Mouse (Mus musculus) hindbrain, embryonic 15.5 days (tissue): ENCODE data around the gene Tmem213. TPM values are rescaled to one million over a fixed set of nuclear protein-coding genes. Genes with fewer than 3 reads are reported as not detected.

Source experiments
- ATAC-seq: fragments of 200-750 bp; cut with Nextera tagmentation; 2 replicates; pipeline ENCODE4 v1.8.0; 2017; ENCODE audit warnings: low read depth, moderate number of reproducible peaks, moderate TSS enrichment; ENCODE audit not compliant: low FRiP score
- H3K27ac ChIP-seq: fragments of 300-500 bp; sonication (generic); replicated peaks from 2 replicates; pipeline ENCODE4 v1.5.1; 2015; ENCODE audit warnings: mild to moderate bottlenecking, inconsistent platforms
- H3K27me3 ChIP-seq: fragments of 300-500 bp; sonication (generic); 2 replicates; pipeline ENCODE4 v1.6.1; 2015; ENCODE audit warnings: control low read depth, inconsistent platforms
- H3K36me3 ChIP-seq: fragments of 300-500 bp; sonication (generic); 2 replicates; pipeline ENCODE4 v1.6.1; 2015; ENCODE audit warnings: control low read depth, inconsistent platforms
- H3K4me1 ChIP-seq: fragments of 300-500 bp; sonication (generic); replicated peaks from 2 replicates; pipeline ENCODE4 v1.6.1; 2015; ENCODE audit warnings: control low read depth, inconsistent platforms
- H3K4me2 ChIP-seq: fragments of 300-500 bp; sonication (generic); 2 replicates; pipeline ENCODE4 v1.6.1; 2015; ENCODE audit warnings: moderate library complexity, mild to moderate bottlenecking, inconsistent platforms
- H3K4me3 ChIP-seq: fragments of 300-500 bp; sonication (generic); 2 replicates; pipeline ENCODE4 v1.5.1; 2015; ENCODE audit warnings: mild to moderate bottlenecking, inconsistent platforms
- H3K9ac ChIP-seq: fragments of 300-500 bp; sonication (generic); 2 replicates; pipeline ENCODE4 v1.6.1; 2015; ENCODE audit warnings: inconsistent platforms
- H3K9me3 ChIP-seq: fragments of 300-500 bp; sonication (generic); 2 replicates; pipeline ENCODE4 v1.6.1; 2016; ENCODE audit warnings: control low read depth, inconsistent platforms
- WGBS: fragments of 180-500 bp; shearing (Covaris S2); methylation state at CpG from one replicate; pipeline ENCODE4 v1.1.7; 2015; 5-methylcytosine and 5-hydroxymethylcytosine counted together
- polyA plus RNA-seq: library from polyadenylated mRNA; unstranded; fragments of >200 nt; fragmentation: Nextera tagmentation; extraction: Ambion mirVana; gene quantifications from 2 replicates; pipeline ENCODE4 v1.2.1, GENCODE M21; 2015

Tmem213 gene
- polyA plus RNA-seq, 1 experiment from 2014 or later = not detected

DNA sequence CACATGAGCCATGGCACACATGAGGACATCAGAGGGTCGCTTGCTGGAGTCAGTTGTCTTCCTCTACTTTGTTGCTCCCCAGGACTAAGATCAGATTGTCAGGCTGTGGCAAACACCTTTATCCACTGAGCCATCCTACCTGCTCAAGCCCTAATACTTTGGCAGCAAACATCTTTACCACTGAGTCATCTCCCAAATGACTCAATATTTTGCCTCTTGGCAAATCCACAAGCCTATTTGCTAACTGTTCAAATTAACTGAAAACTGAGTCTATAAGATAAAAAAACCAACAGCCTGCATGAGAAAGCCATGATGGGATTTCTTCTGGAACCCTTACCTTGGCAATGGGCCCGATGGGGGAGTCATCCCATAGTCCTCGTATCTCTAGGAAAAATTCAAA, 30.0 kb downstream of the Tmem213 start:
- peaks cover 48% of the 10 kb centered on the region for H3K36me3 ChIP-seq

DNA sequence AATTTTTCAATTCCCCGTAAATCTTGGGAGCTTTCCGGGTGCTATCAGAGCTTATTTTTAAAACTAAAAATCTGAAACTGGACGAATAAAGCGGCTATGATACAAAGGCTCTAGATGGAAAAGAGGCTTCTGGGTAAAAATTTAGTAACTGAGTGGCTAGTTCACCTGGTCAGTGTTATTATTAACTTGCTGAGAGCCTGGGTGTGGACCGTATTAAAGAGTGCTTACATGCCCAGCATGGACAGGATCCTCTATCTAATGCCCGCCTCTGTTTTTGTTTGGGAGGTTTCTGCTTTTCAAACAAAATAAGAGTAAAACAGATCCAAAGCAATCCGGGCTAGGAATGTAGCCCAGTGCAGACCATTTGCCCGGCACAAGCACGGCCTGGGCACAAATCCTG, 31.3 kb downstream of the Tmem213 start:
- H3K36me3 ChIP-seq = peaks cover 42% of the 10 kb centered on the region
- no peak overlapping the region for H3K4me3 ChIP-seq
- no peak overlapping the region for H3K4me2 ChIP-seq
- no peak overlapping the region for H3K9ac ChIP-seq
- no peaks in the 10 kb centered on the region for H3K27me3 ChIP-seq
- no peaks in the 10 kb centered on the region for H3K9me3 ChIP-seq
- 94% methylated on average over 9 of the region's 9 CpGs for WGBS
- no peak overlapping the region for H3K27ac ChIP-seq
- no peaks in the 10 kb centered on the region for H3K4me1 ChIP-seq
- ATAC-seq = no peak

More for the DNA sequence above, 30.0 kb downstream of the Tmem213 start:
- H3K4me2 ChIP-seq = no peak overlapping the region
- ATAC-seq = no peak
- H3K4me3 ChIP-seq = no peak overlapping the region
- H3K27me3 ChIP-seq = no peaks in the 10 kb centered on the region
- no peak overlapping the region for H3K9ac ChIP-seq
- 92% methylated on average over 3 of the region's 3 CpGs for WGBS
- H3K4me1 ChIP-seq = no peaks in the 10 kb centered on the region
- no peaks in the 10 kb centered on the region for H3K9me3 ChIP-seq
- H3K27ac ChIP-seq = no peak overlapping the region

DNA sequence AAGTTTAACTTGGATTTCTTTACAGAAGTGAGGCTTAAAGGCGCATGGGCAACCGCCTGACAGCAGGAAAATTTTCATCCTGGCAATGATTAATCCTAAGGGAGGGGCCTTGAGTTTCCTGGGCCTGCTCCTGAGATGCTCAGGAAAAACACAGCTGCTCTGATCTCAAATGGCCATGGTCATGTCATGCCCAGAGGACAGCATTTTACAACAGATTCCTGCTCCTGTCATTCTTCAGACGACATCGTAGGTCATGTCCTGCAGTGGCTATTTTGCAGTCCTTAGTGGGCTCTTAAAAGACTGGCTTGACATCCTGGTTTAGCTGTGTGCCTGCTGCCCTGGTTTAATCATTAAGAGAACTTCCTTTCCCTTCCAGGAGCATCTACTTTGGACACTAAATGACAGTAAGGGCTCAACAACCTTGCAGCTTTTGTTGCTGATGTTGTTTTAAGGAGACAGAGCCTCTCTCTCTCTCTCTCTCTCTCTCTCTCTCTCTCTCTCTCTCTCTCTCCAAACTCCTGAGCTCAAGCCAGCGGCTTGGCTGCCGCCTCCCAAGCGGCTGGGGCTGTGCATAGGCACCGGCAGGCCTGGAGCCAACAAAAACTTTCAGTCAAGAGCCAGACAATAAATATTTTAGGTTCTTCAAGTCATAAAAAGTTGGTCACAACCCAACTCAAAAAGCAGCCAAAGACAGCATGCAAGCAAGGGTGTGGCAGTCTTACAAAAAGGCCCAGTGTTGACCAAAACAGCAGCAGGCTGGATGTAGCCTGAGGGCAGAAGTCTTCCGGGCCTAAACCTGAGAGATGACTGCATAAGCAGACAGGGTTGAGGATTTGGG, 35.3 kb downstream of the Tmem213 start:
- Histone ChIP-seq H3K27me3 (no peaks in the 10 kb centered on the region), H3K4me2 (no peak overlapping the region), H3K9me3 (no peaks in the 10 kb centered on the region), H3K4me3 (no peak overlapping the region), H3K9ac (no peak overlapping the region), H3K27ac (no peak overlapping the region), H3K36me3 (peaks cover 44% of the 10 kb centered on the region), H3K4me1 (no peaks in the 10 kb centered on the region)
- no peak for ATAC-seq
- WGBS = 59% methylated on average over 9 of the region's 9 CpGs

DNA sequence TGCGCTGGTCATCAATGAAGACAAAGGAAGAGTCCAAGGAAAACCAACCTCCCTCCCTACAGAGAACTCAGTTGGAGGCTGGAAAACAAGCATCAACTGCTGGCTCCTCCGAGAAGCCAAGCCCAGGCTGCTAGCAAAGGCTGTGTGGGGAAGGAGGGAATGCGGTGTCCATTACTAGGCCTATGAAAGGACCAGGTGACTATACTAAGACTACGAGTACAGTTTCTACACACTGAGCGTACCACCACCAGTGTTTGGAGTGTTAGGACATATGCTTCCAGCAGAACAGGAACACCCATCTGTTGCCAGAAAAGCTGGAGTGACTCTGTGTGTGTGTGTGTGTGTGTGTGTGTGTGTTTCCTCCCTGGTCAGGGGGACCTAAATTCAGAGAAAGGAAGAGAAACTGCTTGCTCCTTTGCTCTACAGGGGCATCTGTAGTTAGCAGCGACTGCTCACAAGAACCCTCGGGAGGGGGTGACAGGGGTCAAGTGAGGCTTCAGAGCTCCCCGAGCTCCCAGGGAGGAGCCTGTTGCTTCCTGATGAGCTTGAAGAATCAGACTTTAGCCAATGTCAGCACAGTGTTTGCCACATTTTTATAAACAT, 36.5 kb downstream of the Tmem213 start:
- ATAC-seq = no peak
- no peaks in the 10 kb centered on the region for H3K9me3 ChIP-seq
- H3K36me3 ChIP-seq = peaks cover 47% of the 10 kb centered on the region
- H3K27ac ChIP-seq = 0 out of 2 replicates have a peak overlapping the region, but pooled peaks have one; percentile 2
- no peaks in the 10 kb centered on the region for H3K27me3 ChIP-seq
- no peak overlapping the region for H3K4me3 ChIP-seq
- 61% methylated on average over 8 of the region's 8 CpGs for WGBS
- H3K9ac ChIP-seq = no peak overlapping the region
- H3K4me1 ChIP-seq = no peaks in the 10 kb centered on the region
- H3K4me2 ChIP-seq = no peak overlapping the region

DNA sequence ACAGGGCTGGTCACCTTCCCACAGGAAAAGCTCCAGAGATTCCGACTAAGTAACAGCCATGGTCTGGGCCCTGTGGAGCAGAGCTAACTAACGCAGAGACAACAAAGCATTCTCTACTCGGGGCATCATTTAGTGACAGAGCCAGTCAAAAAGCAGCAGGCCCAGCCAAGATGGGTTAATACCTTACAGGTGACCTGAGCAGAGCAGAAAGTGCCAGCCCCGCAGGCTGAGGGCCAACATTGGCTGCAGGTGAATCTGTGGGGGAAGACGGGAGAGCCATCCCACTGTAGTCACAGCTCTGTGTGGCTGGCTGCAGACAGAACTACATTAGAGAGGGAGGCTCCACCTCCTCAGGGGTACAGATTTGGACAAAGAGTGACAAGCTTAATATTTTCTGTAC, 38.2 kb downstream of the Tmem213 start:
- 87% methylated on average over 5 of the region's 5 CpGs for WGBS
- Histone ChIP-seq H3K27ac (no peak overlapping the region), H3K4me2 (no peak overlapping the region), H3K27me3 (no peaks in the 10 kb centered on the region), H3K9ac (no peak overlapping the region), H3K4me3 (no peak overlapping the region), H3K9me3 (no peaks in the 10 kb centered on the region), H3K36me3 (peaks cover 43% of the 10 kb centered on the region), H3K4me1 (no peaks in the 10 kb centered on the region)
- no peak for ATAC-seq

DNA sequence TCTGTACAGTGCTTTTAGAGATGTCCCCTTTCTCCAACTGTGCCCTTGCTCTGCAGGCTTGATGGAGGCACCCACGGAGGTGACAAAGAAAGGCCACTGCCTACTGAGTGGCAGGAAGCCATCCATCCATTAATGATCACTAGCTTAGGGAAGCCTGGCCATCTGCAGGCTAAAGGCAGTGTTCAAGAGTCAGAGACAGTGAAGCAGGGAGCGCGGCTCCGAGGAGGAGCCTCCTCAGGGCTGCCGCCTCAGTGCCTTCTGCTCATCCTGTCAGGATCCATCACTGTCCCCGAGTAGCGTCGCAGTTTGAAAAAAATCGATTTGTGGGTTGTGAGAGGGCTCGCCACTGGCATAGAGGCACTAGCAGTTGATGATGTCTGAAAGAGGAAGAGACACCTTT, 39.6 kb downstream of the Tmem213 start:
- Histone ChIP-seq H3K4me3 (no peak overlapping the region), H3K36me3 (peaks cover 36% of the 10 kb centered on the region), H3K4me2 (no peak overlapping the region), H3K4me1 (no peaks in the 10 kb centered on the region), H3K9me3 (no peaks in the 10 kb centered on the region), H3K9ac (no peak overlapping the region), H3K27ac (no peak overlapping the region), H3K27me3 (no peaks in the 10 kb centered on the region)
- no peak for ATAC-seq
- 83% methylated on average over 10 of the region's 10 CpGs for WGBS

DNA sequence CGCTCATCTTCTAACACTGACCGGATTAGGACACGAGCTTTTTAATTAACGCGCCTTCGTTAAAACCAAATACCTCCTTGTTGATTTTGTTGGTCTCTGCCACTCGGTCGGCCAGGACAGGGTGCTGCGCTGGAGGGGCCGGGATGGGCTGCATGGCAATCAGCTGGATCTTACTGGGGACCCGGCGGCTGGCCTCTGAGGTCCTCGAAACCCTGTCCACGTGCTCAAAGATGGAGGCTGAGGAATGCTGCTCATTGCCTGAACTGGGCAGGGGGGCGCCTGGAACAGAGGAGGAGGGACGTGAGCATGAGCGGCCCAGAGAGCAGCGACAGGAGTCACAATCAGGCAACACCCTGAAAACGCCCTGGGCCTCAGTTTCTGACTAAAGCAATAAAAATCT, 40.4 kb downstream of the Tmem213 start:
- no peaks in the 10 kb centered on the region for H3K27me3 ChIP-seq
- H3K9ac ChIP-seq = no peak overlapping the region
- H3K4me3 ChIP-seq = no peak overlapping the region
- H3K4me1 ChIP-seq = no peaks in the 10 kb centered on the region
- H3K4me2 ChIP-seq = no peak overlapping the region
- H3K27ac ChIP-seq = no peak overlapping the region
- 89% methylated on average over 19 of the region's 19 CpGs for WGBS
- H3K9me3 ChIP-seq = no peaks in the 10 kb centered on the region
- H3K36me3 ChIP-seq = peaks cover 40% of the 10 kb centered on the region
- ATAC-seq = no peak

DNA sequence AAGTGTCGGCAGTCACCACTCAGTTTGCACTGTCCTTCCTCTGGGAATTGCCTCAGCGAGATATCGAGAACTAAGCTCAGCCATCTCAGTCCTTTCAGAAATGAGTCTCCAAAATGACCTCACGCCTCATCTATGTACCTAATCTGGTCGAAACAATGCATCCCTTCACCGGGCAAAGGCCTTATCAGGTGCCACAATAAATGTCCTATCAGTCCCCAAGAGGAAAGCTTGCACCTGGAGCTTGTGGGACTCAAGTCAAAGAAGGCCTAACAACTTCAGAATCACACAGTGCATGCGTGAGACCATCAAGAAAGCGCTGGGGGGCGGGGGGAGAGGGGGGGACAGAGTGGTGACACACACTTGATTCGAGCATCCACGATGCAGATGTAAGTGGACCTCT, 43.2 kb downstream of the Tmem213 start:
- no peaks in the 10 kb centered on the region for H3K4me1 ChIP-seq
- no peak overlapping the region for H3K9ac ChIP-seq
- no peak overlapping the region for H3K4me2 ChIP-seq
- H3K27me3 ChIP-seq = no peaks in the 10 kb centered on the region
- no peaks in the 10 kb centered on the region for H3K9me3 ChIP-seq
- H3K4me3 ChIP-seq = no peak overlapping the region
- H3K36me3 ChIP-seq = peaks cover 40% of the 10 kb centered on the region
- no peak for ATAC-seq
- H3K27ac ChIP-seq = no peak overlapping the region
- 89% methylated on average over 11 of the region's 11 CpGs for WGBS

DNA sequence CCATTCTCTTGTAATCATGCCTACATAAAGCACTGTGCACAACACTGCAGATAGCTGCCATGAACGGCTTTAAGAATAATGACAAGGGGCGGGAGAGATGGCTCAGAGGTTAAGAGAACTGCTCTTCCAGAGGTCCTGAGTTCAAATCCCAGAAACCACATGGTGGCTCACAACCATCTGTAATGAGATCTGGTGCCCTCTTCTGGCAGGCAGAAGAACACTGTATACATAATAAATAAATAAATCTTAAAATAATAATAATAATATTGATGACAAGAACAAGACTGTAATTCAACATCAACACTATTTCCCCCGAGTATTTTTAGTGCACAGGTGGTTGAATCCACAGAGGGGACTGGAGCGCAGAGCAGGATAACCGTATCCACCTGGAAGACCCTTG, 47.1 kb downstream of the Tmem213 start:
- H3K4me3 ChIP-seq = no peak overlapping the region
- WGBS = 95% methylated on average over 5 of the region's 5 CpGs
- peaks cover 18% of the 10 kb centered on the region for H3K36me3 ChIP-seq
- H3K4me2 ChIP-seq = no peak overlapping the region
- no peaks in the 10 kb centered on the region for H3K27me3 ChIP-seq
- peaks cover 12% of the 10 kb centered on the region for H3K4me1 ChIP-seq
- H3K9me3 ChIP-seq = no peaks in the 10 kb centered on the region
- no peak overlapping the region for H3K9ac ChIP-seq
- ATAC-seq = no peak
- H3K27ac ChIP-seq = no peak overlapping the region

DNA sequence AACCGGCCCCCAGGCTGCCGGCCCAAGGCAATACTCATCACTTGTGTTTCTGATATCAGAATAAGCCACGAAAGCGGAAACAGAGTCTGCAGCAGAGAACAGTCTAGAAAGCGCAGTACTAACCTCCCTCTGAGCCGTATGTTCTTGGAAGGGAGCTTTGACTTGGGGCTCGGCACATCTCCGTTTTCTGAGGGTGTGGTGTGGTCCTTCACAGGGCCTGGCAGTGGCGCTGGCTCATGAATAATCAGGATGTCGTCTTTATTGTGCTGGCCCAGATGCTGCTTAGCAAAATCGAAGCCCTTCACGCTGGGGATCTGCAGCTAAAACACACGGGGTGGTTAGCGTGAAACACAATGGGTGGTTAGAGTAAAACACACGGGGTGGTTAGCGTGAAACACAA, 48.9 kb downstream of the Tmem213 start:
- no peak for ATAC-seq
- WGBS = 40% methylated on average over 16 of the region's 16 CpGs
- Histone ChIP-seq H3K4me2 (no peak overlapping the region), H3K27me3 (no peaks in the 10 kb centered on the region), H3K36me3 (peaks cover 18% of the 10 kb centered on the region), H3K9me3 (no peaks in the 10 kb centered on the region), H3K9ac (no peak overlapping the region), H3K4me3 (no peak overlapping the region), H3K4me1 (peaks cover 20% of the 10 kb centered on the region), H3K27ac (no peak overlapping the region)

DNA sequence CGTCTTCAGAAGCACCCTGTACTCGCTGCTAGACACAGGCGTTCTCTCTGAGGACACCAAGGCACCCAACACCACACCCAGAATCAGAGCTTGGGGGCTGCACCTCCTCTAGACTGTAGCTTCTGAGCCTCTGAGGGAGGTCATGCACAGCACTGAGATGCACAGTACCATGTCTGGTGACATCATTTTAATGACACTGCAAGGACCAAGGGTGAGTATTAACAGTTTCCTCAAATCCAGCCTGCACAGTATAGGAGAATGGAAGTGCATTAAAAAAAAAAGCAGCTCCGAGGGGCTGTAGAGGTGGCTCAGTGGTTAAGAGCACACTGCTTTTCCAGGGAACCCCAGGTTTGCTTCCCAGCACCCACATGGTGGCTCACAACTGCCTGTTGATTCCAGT, 50.5 kb downstream of the Tmem213 start:
- 74% methylated on average over 4 of the region's 4 CpGs for WGBS
- Histone ChIP-seq H3K27ac (no peak overlapping the region), H3K36me3 (peaks cover 13% of the 10 kb centered on the region), H3K4me1 (peaks cover 25% of the 10 kb centered on the region), H3K4me2 (no peak overlapping the region), H3K9me3 (no peaks in the 10 kb centered on the region), H3K9ac (no peak overlapping the region), H3K27me3 (no peaks in the 10 kb centered on the region), H3K4me3 (no peak overlapping the region)
- ATAC-seq = peak; percentile 24; the same call in 1 of the 2 replicates

DNA sequence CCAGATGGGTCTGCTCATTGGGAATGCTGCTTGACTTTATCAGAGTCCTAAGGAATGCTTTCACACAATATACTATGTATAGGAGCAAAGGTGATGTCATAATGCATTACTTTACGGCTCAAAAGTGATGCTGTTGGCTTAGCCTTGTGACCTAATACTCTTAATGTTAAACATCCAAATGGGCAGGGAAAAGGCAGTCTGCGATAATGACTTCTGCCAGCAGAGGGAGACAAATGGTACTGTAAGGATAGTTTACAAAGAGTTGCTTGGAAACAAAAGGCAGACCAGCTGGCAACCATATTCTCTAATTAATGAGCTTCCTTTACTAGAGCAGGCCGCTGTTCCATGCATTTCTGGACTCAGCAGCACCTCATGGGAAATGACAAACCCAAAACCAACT, 51.0 kb downstream of the Tmem213 start:
- peak; percentile 58 for ATAC-seq
- H3K4me3 ChIP-seq = no peak overlapping the region
- no peaks in the 10 kb centered on the region for H3K9me3 ChIP-seq
- no peak overlapping the region for H3K9ac ChIP-seq
- H3K4me2 ChIP-seq = no peak overlapping the region
- peak overlapping the region; percentile 66 for H3K27ac ChIP-seq
- peaks cover 9% of the 10 kb centered on the region for H3K36me3 ChIP-seq
- H3K27me3 ChIP-seq = no peaks in the 10 kb centered on the region
- WGBS = 13% methylated on average over 3 of the region's 3 CpGs
- H3K4me1 ChIP-seq = peaks cover 25% of the 10 kb centered on the region
